Mouse (Mus musculus) testis, adult 2 months (tissue): Measurements from ENCODE around the gene Camta2.

Source experiments
- CTCF ChIP-seq: fragments of 200-500 bp; IDR thresholded peaks from 2 replicates; pipeline ENCODE4 v1.5.1; 2012; ENCODE audit warnings: low read depth, mild to moderate bottlenecking, inconsistent platforms, low read length, moderate library complexity; ENCODE audit not compliant: control insufficient read depth, insufficient read depth, insufficient replicate concordance
- POLR2A ChIP-seq: fragments of 200-500 bp; IDR thresholded peaks from 2 replicates; pipeline ENCODE4 v1.6.1; 2012; ENCODE audit warnings: low read depth, mild to moderate bottlenecking, inconsistent platforms, low read length, moderate library complexity; ENCODE audit not compliant: control insufficient read depth

DNA sequence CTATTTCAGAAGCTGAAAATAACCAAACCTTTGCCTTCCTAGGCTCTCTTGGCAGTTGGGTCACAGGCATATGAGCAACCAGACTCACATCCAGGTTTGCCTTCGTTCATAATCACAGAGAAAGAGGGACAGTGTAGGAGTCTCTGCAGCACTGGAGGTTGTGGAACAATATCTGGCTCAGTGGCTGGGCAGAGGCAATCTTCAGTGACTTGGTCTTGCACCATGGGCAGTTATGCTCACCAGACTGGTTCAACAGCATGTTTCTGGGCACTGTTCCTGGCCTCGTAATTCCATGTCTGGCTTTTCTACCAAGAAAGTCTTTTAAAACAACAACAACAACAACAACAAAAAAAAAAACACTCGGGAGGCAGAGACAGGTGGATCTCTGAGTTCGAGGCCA, 52.3 kb downstream of the Camta2 start:
- TF ChIP-seq CTCF: no peak
- no peak for TF ChIP-seq POLR2A
